Mouse (Mus musculus) kidney, postnatal 36 days (tissue): ENCODE measurements around the gene Tmem94.

Source experiments
- DNase-seq, 2 experiments: peaks; one replicate each; pipeline ENCODE4 v3.0.0; 2021 to 2022; ENCODE audit warnings: mixed read lengths in 2 of 2

The Tmem94 gene

DNA sequence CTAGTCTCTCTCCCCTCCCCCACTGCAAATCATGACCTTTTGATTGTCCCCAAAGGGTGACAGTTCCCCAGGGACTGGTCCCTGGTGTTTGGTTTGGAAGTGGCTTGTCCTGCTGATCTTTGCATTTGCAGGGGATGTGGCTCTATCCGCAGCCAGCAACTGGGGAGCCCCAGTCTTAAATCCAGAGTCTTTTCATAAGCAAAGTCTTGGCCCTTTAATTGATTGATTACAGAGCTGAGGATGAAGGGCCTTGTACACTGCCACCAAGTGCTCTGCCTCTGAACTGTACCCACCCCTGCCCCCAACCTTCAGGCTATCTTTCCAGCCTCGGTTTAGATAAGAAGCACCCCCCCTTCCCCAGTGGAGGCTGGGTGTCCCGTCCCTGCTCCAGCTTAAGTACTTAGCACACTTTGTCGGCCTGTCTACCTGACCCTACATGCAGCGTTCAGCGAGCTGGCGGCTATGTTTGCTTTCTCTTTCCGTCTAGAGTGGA lies 67.8 kb downstream of the Tmem94 start:
- peak; percentile 61 for DNase-seq

DNA sequence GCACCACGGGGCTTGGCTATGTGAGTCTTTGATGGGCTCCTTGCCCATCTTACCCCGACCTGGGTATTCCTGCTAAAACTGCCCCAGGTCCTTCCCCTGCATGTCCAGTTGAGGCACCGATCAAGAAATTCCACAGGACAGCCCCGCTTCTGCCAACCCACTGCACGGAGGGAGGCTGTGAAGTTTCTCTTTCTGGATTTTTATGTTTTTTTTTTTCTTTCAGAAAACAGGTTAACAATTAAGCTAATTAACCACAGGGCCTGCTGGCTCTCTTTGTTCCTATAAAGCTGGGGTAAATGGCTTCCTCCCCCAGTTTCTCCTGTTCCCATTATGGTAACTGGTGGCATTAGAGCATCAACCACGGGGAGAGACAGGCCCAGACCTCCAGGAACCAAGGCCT lies 68.8 kb downstream of the Tmem94 start:
- DNase-seq, result peak; percentile 52 to 58

DNA sequence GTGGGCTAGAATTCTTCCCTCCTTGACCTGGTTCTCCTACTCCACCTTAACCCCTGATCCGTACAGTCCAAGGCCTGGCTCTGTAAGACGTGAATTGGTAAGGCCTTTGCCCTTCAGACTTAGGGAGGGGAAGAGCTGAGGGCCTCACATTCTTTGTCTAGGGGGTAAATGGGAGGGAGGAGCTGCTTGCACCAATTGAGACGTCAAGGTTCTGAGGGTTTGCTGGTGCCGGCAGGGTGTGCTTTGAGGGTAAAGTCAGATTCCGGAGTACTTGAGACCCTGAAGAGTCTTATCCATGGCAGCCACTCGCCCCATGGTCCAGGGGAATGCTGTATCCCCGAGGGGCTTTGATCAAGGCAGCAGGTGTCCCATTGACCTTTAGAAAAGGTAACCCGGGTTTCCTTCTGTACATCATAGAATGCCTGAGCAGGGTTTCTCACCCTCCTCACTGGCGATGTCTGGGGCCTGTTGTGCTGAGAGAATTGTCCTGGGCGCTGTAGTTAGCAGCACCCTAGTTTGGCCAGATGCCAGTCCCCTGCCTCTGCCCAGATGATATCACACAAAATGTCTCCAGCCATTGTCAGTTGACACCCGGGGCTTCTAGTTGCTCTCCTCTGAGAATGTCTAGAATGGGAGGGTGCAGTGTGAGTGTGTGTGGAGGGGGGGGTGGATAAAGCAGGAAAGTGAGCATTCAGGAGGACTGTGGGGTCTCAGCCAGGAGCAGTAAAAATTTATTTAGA lies 71.6 kb downstream of the Tmem94 start:
- DNase-seq, result peak; percentile 70 to 79

DNA sequence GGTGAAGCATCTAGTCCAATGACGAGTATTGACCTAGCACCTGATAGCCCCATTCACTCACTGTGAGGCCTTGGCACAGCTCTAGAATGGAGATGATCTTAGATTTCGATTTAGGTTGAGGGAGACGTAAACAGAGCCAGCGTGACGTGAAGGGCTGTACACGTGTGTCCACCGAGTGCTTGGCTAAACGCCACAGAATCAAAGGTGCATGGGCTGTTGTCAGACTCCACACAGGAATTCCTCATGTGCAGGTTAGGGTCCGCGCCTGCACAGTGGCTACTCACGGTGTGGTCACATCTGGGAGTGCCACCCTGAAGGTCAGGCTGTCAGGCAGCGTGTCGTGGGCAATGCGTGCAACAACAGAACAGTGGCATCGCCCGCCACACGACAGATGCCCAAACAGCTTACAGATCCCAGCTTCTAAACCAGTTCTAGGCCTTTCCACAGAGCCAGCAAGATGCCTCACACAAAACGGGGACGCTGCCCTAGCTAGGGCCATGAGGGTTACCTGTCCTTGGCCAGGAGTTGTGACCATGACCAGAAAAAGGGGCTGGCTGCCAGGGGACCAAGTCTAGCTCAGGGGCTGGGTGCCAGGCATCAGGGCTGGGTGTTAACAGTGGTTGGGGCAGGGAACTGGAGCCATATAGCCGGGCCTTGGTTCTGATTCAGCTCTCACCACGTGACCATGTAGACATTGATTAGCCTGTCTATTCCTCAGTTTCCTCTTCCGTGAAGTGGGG lies 72.5 kb downstream of the Tmem94 start:
- DNase-seq, result peak; percentile 66 to 79

DNA sequence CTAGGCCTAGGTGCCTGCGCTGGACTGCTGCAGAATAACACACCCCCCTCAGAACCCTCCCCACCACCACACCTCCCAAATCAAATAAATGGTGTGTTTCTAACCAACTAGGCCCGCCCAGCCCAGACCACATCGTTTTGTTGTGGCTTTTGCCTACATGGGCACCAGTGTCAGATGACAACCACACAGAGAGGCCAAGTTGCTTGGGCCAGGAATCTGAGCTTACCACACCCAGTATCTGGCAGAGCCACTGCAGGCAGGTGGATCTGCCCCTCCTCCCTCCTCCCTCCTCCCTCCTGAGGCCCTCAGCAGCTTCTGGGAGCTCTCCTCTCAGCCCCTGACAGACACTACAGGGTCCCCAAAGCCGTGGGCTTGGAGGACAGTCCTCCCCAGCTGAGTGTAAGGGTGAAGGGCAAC lies 73.7 kb downstream of the Tmem94 start:
- DNase-seq, result peak; percentile 66 to 79

DNA sequence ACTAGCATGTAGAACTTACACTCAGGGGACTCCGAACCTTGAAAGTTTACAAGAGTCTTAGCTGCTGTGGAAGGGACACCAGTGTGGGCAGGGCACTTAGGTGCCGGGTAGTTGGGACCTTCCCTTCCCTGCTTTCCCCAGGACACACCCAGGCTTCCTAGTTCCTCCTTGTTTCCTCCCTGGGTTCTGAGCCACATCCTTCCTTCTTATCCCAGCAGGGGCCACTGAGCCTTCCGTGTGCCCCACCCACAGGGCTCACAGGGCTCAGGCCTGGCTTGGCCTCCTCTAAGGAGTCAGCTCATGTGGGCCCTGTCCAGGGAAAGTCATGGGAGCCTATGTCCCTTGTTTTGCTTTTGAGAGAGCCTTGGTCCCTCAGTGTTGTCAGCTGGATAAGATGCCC lies 74.5 kb downstream of the Tmem94 start:
- DNase-seq, result no peak

DNA sequence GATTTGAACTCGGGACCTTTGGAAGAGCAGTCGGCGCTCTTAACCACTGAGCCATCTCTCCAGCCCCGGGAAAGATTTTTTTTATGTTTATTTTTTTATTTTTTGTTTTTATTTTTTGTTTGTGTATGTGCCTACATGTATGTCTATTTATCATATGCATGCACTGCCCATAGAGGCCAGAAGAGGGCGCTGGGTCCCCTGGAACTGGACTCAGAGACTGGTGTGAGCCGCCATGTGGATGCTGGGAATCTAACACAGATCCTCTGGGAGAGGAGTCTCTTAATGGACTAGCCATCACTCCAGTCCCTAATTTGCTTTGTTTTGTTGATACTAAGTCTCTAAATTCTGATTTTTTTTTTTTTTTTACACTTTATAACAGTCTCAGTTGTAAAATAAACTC lies 75.8 kb downstream of the Tmem94 start:
- DNase-seq, result no peak

DNA sequence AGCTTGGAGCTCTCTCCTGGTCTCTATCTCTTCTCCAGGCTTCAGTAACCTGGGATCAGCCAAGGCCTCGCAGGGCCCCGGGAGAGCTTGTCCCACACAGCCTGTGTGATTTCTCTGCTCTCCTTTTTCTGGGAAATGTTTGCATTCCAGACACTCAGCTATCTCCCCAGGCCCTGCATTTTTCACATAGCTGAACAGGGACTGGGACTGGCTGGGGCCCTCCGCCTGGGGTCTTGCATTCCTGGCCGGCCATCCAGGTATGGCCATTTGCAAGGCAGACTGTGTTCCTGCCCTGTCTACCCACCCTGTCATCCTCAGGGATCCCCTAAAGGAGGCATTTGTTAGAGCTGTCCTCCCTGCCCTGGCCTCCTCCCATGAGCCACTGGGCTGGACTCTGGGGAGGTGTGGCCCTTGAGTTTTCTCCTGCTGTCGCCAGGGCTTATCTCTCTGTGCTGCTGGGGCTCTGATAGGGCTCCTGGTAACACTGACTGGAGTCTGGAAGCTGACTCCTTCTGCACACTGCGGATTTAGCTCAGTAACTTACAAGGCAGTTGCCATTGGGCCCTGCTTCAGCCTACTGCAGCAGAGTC lies 76.8 kb downstream of the Tmem94 start:
- peak; percentile 55 to 61 for DNase-seq

DNA sequence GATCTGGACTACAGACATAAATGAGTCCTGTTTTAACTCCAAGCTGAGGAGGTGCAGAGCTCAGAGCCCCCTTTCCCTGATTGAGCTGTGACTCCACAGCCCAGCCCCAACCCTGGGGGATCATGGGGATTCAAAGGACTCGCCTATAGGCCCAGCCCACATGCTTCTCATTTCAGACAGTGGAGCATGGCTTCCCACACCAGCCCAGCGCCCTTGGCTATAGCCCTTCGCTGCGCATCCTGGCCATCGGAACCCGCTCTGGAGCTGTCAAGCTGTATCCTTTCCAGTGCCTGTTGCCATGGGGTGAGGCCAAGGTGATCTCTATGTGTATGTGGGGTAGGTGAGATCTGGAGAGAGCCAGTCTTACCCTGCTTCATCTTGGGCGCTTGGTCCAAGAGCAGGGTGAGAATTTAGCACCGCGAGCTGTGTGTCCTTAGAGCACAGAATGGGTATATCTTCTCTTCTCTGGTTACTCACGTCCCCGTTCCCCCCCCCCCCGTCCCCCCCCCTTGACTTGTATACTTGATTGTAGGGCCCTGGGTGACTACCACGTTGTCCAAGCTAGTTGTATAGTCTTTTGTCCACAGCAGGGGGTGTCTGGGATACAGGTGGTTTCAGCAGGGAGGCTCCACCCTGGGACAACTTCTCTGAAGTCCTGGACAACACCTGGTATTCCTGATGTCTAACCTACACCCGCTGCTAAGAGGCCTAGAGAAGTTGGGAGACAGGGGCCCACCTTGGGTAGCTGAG lies 78.1 kb downstream of the Tmem94 start:
- peak in 1 of 2 experiments; percentile 43 for DNase-seq

DNA sequence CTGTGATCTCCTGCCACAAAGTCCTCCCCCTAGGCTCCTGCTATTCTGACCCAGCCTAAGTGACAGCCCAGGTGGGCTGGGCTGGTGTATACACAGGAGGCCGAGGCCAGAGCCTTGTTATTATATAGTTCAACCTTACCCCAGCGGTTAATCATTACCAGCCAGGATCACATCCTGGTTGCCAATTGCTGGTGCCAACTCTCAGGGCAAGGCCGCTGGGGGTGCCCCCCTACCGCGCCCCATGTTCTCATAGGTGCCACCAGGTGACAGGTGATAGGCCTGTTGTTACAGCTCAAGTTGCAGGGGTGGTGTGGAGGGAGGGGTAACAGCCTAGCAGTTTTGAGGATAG lies 78.6 kb downstream of the Tmem94 start:
- peak; percentile 91 to 97 for DNase-seq

DNA sequence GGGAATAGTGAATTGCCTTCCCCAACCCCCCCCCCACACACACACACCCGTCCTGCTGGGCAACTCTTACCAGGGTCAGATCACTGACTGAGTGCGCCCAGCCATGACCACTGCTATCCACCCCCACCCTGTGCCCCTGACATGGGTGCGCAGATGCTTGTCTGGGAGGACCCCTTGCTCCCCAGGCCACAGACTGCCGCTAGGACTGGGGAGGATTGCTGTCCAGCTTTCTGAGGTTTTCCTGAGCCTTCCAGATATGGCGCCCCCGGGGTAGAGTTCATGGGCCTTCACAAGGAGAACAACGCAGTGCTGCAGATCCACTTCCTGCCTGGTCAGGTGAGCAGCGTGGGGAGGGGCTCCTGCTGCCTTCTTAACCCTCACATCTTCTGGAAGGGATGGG lies 79.0 kb downstream of the Tmem94 start:
- peak; percentile 70 to 74 for DNase-seq

DNA sequence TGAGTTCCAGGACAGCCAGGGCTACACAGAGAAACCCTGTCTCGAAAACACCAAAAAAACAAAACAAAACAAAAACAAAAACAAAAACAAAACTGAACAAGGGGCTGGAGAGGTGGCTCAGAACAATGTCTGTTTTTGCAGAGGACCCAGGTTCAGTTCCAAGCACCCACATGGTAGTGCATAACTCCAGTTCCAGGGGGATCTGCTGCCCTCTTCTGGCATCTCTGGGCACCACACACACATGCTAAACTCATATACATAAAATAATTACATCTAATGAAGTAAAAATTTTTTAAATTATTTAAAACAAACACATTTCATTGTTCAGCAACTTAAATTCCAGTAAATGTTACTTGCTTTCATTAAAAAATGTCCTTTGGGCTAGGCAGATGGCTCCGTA lies 80.6 kb downstream of the Tmem94 start:
- no peak for DNase-seq
